Mouse (Mus musculus) retina, postnatal 7 days (tissue): ENCODE results near the gene D930020B18Rik.

Experiments
- DNase-seq: peaks from one replicate; pipeline ENCODE4 v3.0.0-alpha.2; 2012; ENCODE audit warnings: low read depth, low spot score

Gene D930020B18Rik

GRCm38 (mm10) chr10:121703619-121704018 lies 62.2 kb downstream of the D930020B18Rik start:
- no peak for DNase-seq

- no peak for DNase-seq
Observed at GRCm38 (mm10) chr10:121704871-121705270, 63.5 kb downstream of the D930020B18Rik start.

- no peak for DNase-seq
Observed at GRCm38 (mm10) chr10:121705399-121706163, 64.2 kb downstream of the D930020B18Rik start.

- no peak for DNase-seq
Observed at GRCm38 (mm10) chr10:121716862-121717261, 75.5 kb downstream of the D930020B18Rik start.

GRCm38 (mm10) chr10:121718896-121719585 lies 77.7 kb downstream of the D930020B18Rik start:
- no peak for DNase-seq

- no peak for DNase-seq
Observed at GRCm38 (mm10) chr10:121720701-121721100, 79.3 kb downstream of the D930020B18Rik start.

- DNase-seq, result no peak
Observed at GRCm38 (mm10) chr10:121726505-121726904, 85.1 kb downstream of the D930020B18Rik start.

- no peak for DNase-seq
Observed at GRCm38 (mm10) chr10:121727151-121727550, 85.8 kb downstream of the D930020B18Rik start.

- no peak for DNase-seq
Observed at GRCm38 (mm10) chr10:121728226-121728625, 86.8 kb downstream of the D930020B18Rik start.

GRCm38 (mm10) chr10:121731048-121731725 lies 89.8 kb downstream of the D930020B18Rik start:
- no peak for DNase-seq

GRCm38 (mm10) chr10:121732542-121732941 lies 91.2 kb downstream of the D930020B18Rik start:
- DNase-seq, result no peak

GRCm38 (mm10) chr10:121737256-121737655 lies 95.9 kb downstream of the D930020B18Rik start:
- DNase-seq, result no peak

- DNase-seq, result peak; percentile 71
Observed at GRCm38 (mm10) chr10:121739548-121740505, 98.4 kb downstream of the D930020B18Rik start, which contains the start of gene BC048403. BC048403 (plus strand) TSS chr10:121739937.

- DNase-seq, result no peak
Observed at GRCm38 (mm10) chr10:121742336-121742735, 100.9 kb downstream of the D930020B18Rik start.
